Mouse (Mus musculus): ENCODE measurements around the gene Snx15. TPM values are rescaled to one million over a fixed set of nuclear protein-coding genes. Genes with fewer than 3 reads are reported as not detected.

The Snx15 gene
- total and polyA plus RNA-seq, 3 experiments = 13.2 to 70.1 (median 21.4) TPM

- TF ChIP-seq POLR2AphosphoS5 (IDR thresholded peaks at IDR 0.05; ENCODE audit: insufficient replicate concordance, low read depth, low read length) (no peak), GATA1 (IDR thresholded peaks at IDR 0.05; ENCODE audit: borderline replicate concordance, low read length) (no peak), TAL1 (conservative IDR thresholded peaks at IDR 0.05; ENCODE audit: low read depth, low read length) (no peak), GATA2 (IDR thresholded peaks at IDR 0.05; ENCODE audit: borderline replicate concordance, low read depth, low read length) (no peak), CTCF (IDR thresholded peaks at IDR 0.05; ENCODE audit: low read depth, low read length) (no peak)
- Histone ChIP-seq H3K4me3 (ENCODE audit: low read depth, low read length) (no peak overlapping the region; the same call in 1 of the 2 replicates), H3K4me1 (ENCODE audit: insufficient read depth, low read depth, low read length) (peaks cover 53% of the 10 kb centered on the region), H3K27me3 (ENCODE audit: insufficient read depth, low read length) (no peaks in the 10 kb centered on the region), H3K9me3 (replicated peaks) (no peaks in the 10 kb centered on the region), H3K36me3 (replicated peaks) (peaks cover 49% of the 10 kb centered on the region)
- no peak for ATAC-seq (ENCODE audit: extremely low read depth, insufficient number of reproducible peaks, low FRiP score, poor library complexity, severe bottlenecking)
- no peak for DNase-seq (ENCODE audit: low spot score)
Observed at GRCm38 (mm10) chr19:6102169-6102853, 25.8 kb downstream of the Snx15 start.

GRCm38 (mm10) chr19:6101186-6101585, 26.9 kb downstream of the Snx15 start:
- H3K4me1 ChIP-seq (ENCODE audit: insufficient read depth, low read depth, low read length) = peaks cover 46% of the 10 kb centered on the region
- no peaks in the 10 kb centered on the region for H3K27me3 ChIP-seq (ENCODE audit: insufficient read depth, low read length)
- no peak overlapping the region for H3K4me3 ChIP-seq (ENCODE audit: low read depth, low read length)
- DNase-seq (ENCODE audit: low spot score) = no peak
- peaks cover 53% of the 10 kb centered on the region for H3K36me3 ChIP-seq (replicated peaks)
- TF ChIP-seq GATA1 (IDR thresholded peaks at IDR 0.05; ENCODE audit: borderline replicate concordance, low read length) (no peak), CTCF (IDR thresholded peaks at IDR 0.05; ENCODE audit: low read depth, low read length) (no peak), GATA2 (IDR thresholded peaks at IDR 0.05; ENCODE audit: borderline replicate concordance, low read depth, low read length) (no peak), POLR2AphosphoS5 (IDR thresholded peaks at IDR 0.05; ENCODE audit: insufficient replicate concordance, low read depth, low read length) (no peak)
- no peaks in the 10 kb centered on the region for H3K9me3 ChIP-seq (replicated peaks)
- no peak for ATAC-seq (ENCODE audit: extremely low read depth, insufficient number of reproducible peaks, low FRiP score, poor library complexity, severe bottlenecking)

- TF ChIP-seq GATA2 (IDR thresholded peaks at IDR 0.05; ENCODE audit: borderline replicate concordance, low read depth, low read length) (no peak), CTCF (IDR thresholded peaks at IDR 0.05; ENCODE audit: low read depth, low read length) (no peak), TAL1 (conservative IDR thresholded peaks at IDR 0.05; ENCODE audit: low read depth, low read length) (no peak), POLR2AphosphoS5 (IDR thresholded peaks at IDR 0.05; ENCODE audit: insufficient replicate concordance, low read depth, low read length) (no peak)
- no peak for ATAC-seq (ENCODE audit: extremely low read depth, insufficient number of reproducible peaks, low FRiP score, poor library complexity, severe bottlenecking)
- peaks cover 16% of the 10 kb centered on the region for H3K4me1 ChIP-seq (ENCODE audit: insufficient read depth, low read depth, low read length)
Observed at GRCm38 (mm10) chr19:6097847-6098246, 30.3 kb downstream of the Snx15 start.

GRCm38 (mm10) chr19:6094119-6094518, 34.0 kb downstream of the Snx15 start, which contains the start of gene AC131692.1:
Gene AC131692.1, plus strand, starts transcription at chr19:6094419.
- H3K36me3 ChIP-seq (replicated peaks) = peaks cover 98% of the 10 kb centered on the region
- peaks cover 31% of the 10 kb centered on the region for H3K4me1 ChIP-seq (ENCODE audit: insufficient read depth, low read depth, low read length)
- no peak for TF ChIP-seq TAL1 (conservative IDR thresholded peaks at IDR 0.05; ENCODE audit: low read depth, low read length)
- TF ChIP-seq CTCF (IDR thresholded peaks at IDR 0.05; ENCODE audit: low read depth, low read length) = no peak
- TF ChIP-seq GATA2 (IDR thresholded peaks at IDR 0.05; ENCODE audit: borderline replicate concordance, low read depth, low read length) = no peak
- no peak for TF ChIP-seq POLR2AphosphoS5 (IDR thresholded peaks at IDR 0.05; ENCODE audit: insufficient replicate concordance, low read depth, low read length)
- TF ChIP-seq GATA1 (IDR thresholded peaks at IDR 0.05; ENCODE audit: borderline replicate concordance, low read length) = no peak
- no peak for DNase-seq (ENCODE audit: low spot score)
- no peak for ATAC-seq (ENCODE audit: extremely low read depth, insufficient number of reproducible peaks, low FRiP score, poor library complexity, severe bottlenecking)
- H3K9me3 ChIP-seq (replicated peaks) = no peaks in the 10 kb centered on the region
- no peaks in the 10 kb centered on the region for H3K27me3 ChIP-seq (ENCODE audit: insufficient read depth, low read length)
- no peak within 1 kb of the TSS for H3K4me3 ChIP-seq (ENCODE audit: low read depth, low read length)

More at GRCm38 (mm10) chr19:6097847-6098246, 30.3 kb downstream of the Snx15 start:
- Histone ChIP-seq H3K4me3 (ENCODE audit: low read depth, low read length) (no peak overlapping the region), H3K27me3 (ENCODE audit: insufficient read depth, low read length) (no peaks in the 10 kb centered on the region), H3K9me3 (replicated peaks) (no peaks in the 10 kb centered on the region), H3K36me3 (replicated peaks) (peaks cover 76% of the 10 kb centered on the region)
- no peak for DNase-seq (ENCODE audit: low spot score)

- no peaks in the 10 kb centered on the region for H3K27me3 ChIP-seq (ENCODE audit: insufficient read depth, low read length)
- peaks cover 84% of the 10 kb centered on the region for H3K36me3 ChIP-seq (replicated peaks)
- no peaks in the 10 kb centered on the region for H3K9me3 ChIP-seq (replicated peaks)
- no peak for ATAC-seq (ENCODE audit: extremely low read depth, insufficient number of reproducible peaks, low FRiP score, poor library complexity, severe bottlenecking)
- no peak for DNase-seq (ENCODE audit: low spot score)
- no peak for TF ChIP-seq POLR2AphosphoS5 (IDR thresholded peaks at IDR 0.05; ENCODE audit: insufficient replicate concordance, low read depth, low read length)
- TF ChIP-seq CTCF (IDR thresholded peaks at IDR 0.05; ENCODE audit: low read depth, low read length) = no peak
- TF ChIP-seq TAL1 (conservative IDR thresholded peaks at IDR 0.05; ENCODE audit: low read depth, low read length) = no peak
- TF ChIP-seq GATA2 (IDR thresholded peaks at IDR 0.05; ENCODE audit: borderline replicate concordance, low read depth, low read length) = no peak
- TF ChIP-seq GATA1 (IDR thresholded peaks at IDR 0.05; ENCODE audit: borderline replicate concordance, low read length) = no peak
- H3K4me1 ChIP-seq (ENCODE audit: insufficient read depth, low read depth, low read length) = peaks cover 69% of the 10 kb centered on the region
- H3K4me3 ChIP-seq (ENCODE audit: low read depth, low read length) = no peak overlapping the region
Observed at GRCm38 (mm10) chr19:6088841-6089240, 39.3 kb downstream of the Snx15 start.

GRCm38 (mm10) chr19:6085417-6085879, 42.7 kb downstream of the Snx15 start:
- Histone ChIP-seq H3K4me3 (ENCODE audit: low read depth, low read length) (peak overlapping the region; percentile 93), H3K27me3 (ENCODE audit: insufficient read depth, low read length) (no peaks in the 10 kb centered on the region), H3K36me3 (replicated peaks) (peaks cover 85% of the 10 kb centered on the region), H3K4me1 (ENCODE audit: insufficient read depth, low read depth, low read length) (peaks cover 68% of the 10 kb centered on the region), H3K9me3 (replicated peaks) (no peaks in the 10 kb centered on the region)
- ATAC-seq (ENCODE audit: extremely low read depth, insufficient number of reproducible peaks, low FRiP score, poor library complexity, severe bottlenecking) (peak; percentile 87), DNase-seq (ENCODE audit: low spot score) (peak; percentile 93)
- TF ChIP-seq CTCF (IDR thresholded peaks at IDR 0.05; ENCODE audit: low read depth, low read length) = no peak
- no peak for TF ChIP-seq GATA1 (IDR thresholded peaks at IDR 0.05; ENCODE audit: borderline replicate concordance, low read length)
